Mouse (Mus musculus) myocyte (in vitro differentiated cells): ENCODE results near the gene Tmem207. TPM values are rescaled to one million over a fixed set of nuclear protein-coding genes. Genes with fewer than 3 reads are reported as not detected.

Source experiments
- H3K27me3 ChIP-seq: one replicate; pipeline ENCODE4 v1.6.1; 2011; ENCODE audit not compliant: control insufficient read depth, insufficient read depth, insufficient read length
- H3K36me3 ChIP-seq: one replicate; pipeline ENCODE4 v1.6.1; 2011; ENCODE audit not compliant: control insufficient read depth, insufficient read depth
- H3K4me2 ChIP-seq: one replicate; pipeline ENCODE4 v1.6.1; 2011; ENCODE audit warnings: low read depth, control low read depth
- H3K4me3 ChIP-seq: one replicate; pipeline ENCODE4 v1.5.1; 2011; ENCODE audit warnings: mild to moderate bottlenecking, control low read depth, moderate library complexity
- H3K79me2 ChIP-seq: one replicate; pipeline ENCODE4 v1.6.1; 2011; ENCODE audit not compliant: control insufficient read depth, insufficient read depth
- H3ac ChIP-seq: one replicate; pipeline ENCODE4 v1.6.1; 2011; ENCODE audit not compliant: control insufficient read depth, insufficient read length
- CEBPB ChIP-seq: IDR thresholded peaks from 2 replicates; pipeline ENCODE4 v1.6.1; 2011; ENCODE audit warnings: mild to moderate bottlenecking, moderate library complexity; ENCODE audit not compliant: poor library complexity, insufficient read depth, severe bottlenecking
- E2F4 ChIP-seq: IDR thresholded peaks from one replicate; pipeline ENCODE4 v1.6.1; 2011; ENCODE audit warnings: mild to moderate bottlenecking, control low read depth, moderate library complexity; ENCODE audit not compliant: insufficient read depth
- MAX ChIP-seq: IDR thresholded peaks from one replicate; pipeline ENCODE4 v1.6.1; 2011; ENCODE audit warnings: low read depth, mild to moderate bottlenecking, control low read depth
- MYOD1 ChIP-seq, 3 experiments: IDR thresholded peaks; one replicate each; pipeline ENCODE4 v1.6.1; 2011; ENCODE audit warnings: control low read depth in 2 of 3, low read depth in 2 of 3, mild to moderate bottlenecking in 2 of 3, moderate library complexity in 1 of 3; ENCODE audit not compliant: insufficient read length in 2 of 3, control insufficient read depth in 1 of 3
- MYOG ChIP-seq, 3 experiments: IDR thresholded peaks; one replicate each; pipeline ENCODE4 v1.6.1; 2011; ENCODE audit warnings: control low read depth in 2 of 3, low read depth in 2 of 3, mild to moderate bottlenecking in 2 of 3; ENCODE audit not compliant: insufficient read length in 2 of 3, control insufficient read depth in 1 of 3, insufficient read depth in 1 of 3
- POLR2A ChIP-seq: IDR thresholded peaks from one replicate; pipeline ENCODE4 v1.6.1; 2011; ENCODE audit warnings: low read depth, mild to moderate bottlenecking, control low read depth, moderate library complexity; ENCODE audit not compliant: insufficient read length
- POLR2AphosphoS2 ChIP-seq: IDR thresholded peaks from one replicate; pipeline ENCODE4 v1.6.1; 2011; ENCODE audit warnings: low read depth, control low read depth; ENCODE audit not compliant: insufficient read length
- REST ChIP-seq: IDR thresholded peaks from one replicate; pipeline ENCODE4 v1.6.1; 2011; ENCODE audit warnings: mild to moderate bottlenecking, control low read depth, moderate library complexity; ENCODE audit not compliant: insufficient read depth, insufficient read length
- SRF ChIP-seq: IDR thresholded peaks from one replicate; pipeline ENCODE4 v1.6.1; 2011; ENCODE audit warnings: low read depth; ENCODE audit not compliant: control insufficient read depth, insufficient read length
- TCF12 ChIP-seq: IDR thresholded peaks from one replicate; pipeline ENCODE4 v1.6.1; 2011; ENCODE audit warnings: mild to moderate bottlenecking, control low read depth; ENCODE audit not compliant: poor library complexity, insufficient read depth, severe bottlenecking
- TCF3 ChIP-seq: IDR thresholded peaks from one replicate; pipeline ENCODE4 v1.6.1; 2011; ENCODE audit warnings: low read depth, control low read depth; ENCODE audit not compliant: insufficient read length
- USF1 ChIP-seq: IDR thresholded peaks from one replicate; pipeline ENCODE4 v1.6.1; 2011; ENCODE audit warnings: low read depth, mild to moderate bottlenecking, control low read depth, moderate library complexity
- polyA plus RNA-seq: library from polyadenylated mRNA; unstranded; fragments of >200 nt; fragmentation: generic; extraction: Trizol; gene quantifications from one replicate; pipeline ENCODE4 v1.2.1, GENCODE M21; 2012; ENCODE audit warnings: missing spikeins

Gene Tmem207
- polyA plus RNA-seq, 1 experiment, result not detected

DNA sequence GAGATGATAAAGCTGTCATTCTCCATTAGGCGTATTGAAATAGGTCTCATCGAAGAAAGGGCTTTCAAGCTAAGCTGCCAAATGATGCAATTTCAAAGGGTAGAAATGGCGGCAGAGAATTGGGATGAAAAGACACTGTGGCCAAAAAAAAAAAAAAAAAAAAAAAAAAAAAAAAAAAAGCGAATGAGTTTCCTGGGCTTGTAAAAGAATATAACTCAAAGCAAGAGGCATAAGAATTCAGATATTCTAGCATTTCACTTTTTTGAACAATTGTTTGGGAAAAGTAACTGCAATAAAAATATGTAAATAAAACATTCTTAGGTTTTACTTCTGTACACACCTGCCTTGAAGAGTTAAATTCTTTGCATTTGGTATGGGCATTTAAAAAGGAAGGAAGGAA is 60.0 kb downstream of the Tmem207 start:
- H3K36me3 ChIP-seq, result no peaks in the 10 kb centered on the region
- no peaks in the 10 kb centered on the region for H3K79me2 ChIP-seq
- no peak for TF ChIP-seq POLR2AphosphoS2
- TF ChIP-seq TCF3, result no peak
- TF ChIP-seq CEBPB, result no peak
- TF ChIP-seq SRF, result no peak
- no peak for TF ChIP-seq E2F4
- no peak for TF ChIP-seq MYOD1 (IDR thresholded peaks at IDR 0.05; ENCODE audit: control insufficient read depth in 1 of 3, insufficient read length in 2 of 3, low read depth in 2 of 3)
- no peak for TF ChIP-seq MAX
- no peak for TF ChIP-seq TCF12
- TF ChIP-seq MYOG (IDR thresholded peaks at IDR 0.05; ENCODE audit: control insufficient read depth in 1 of 3, insufficient read depth in 1 of 3, insufficient read length in 2 of 3, low read depth in 2 of 3), result no peak
- no peak for TF ChIP-seq POLR2A
- no peak for TF ChIP-seq USF1
- TF ChIP-seq REST, result no peak
- no peak overlapping the region for H3ac ChIP-seq
- H3K4me3 ChIP-seq, result no peak overlapping the region
- no peak overlapping the region for H3K4me2 ChIP-seq
- H3K27me3 ChIP-seq, result no peaks in the 10 kb centered on the region

DNA sequence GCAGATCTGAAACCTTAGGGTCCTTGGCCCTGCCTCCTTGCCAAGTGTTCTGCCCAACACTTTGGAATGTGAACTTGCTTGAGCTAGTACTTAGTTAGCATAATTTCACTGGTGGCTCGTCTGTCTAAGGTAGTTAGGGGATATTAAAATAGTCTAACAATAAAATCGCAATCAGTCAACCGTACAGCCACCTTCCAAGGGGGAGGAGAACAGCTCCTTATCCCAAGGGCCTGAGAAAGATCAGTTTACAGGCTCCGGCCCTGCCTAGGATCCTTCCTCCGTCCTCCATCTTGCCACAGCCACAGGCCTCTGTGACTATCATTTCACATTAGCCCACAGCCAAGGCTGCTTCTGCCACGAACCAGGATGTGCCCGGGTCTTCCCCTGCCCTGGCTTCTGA is 63.7 kb downstream of the Tmem207 start, which contains the start of gene Cldn16:
Gene Cldn16, plus strand, starts transcription at position 301 of the 400 bp plus-strand sequence.
- Histone ChIP-seq H3K36me3 (no peaks in the 10 kb centered on the region), H3K4me2 (no peak within 1 kb of the TSS), H3K27me3 (no peaks in the 10 kb centered on the region), H3ac (no peak within 1 kb of the TSS), H3K4me3 (no peak within 1 kb of the TSS), H3K79me2 (no peaks in the 10 kb centered on the region)
- TF ChIP-seq REST, result no peak
- TF ChIP-seq E2F4, result no peak
- TF ChIP-seq SRF, result no peak
- no peak for TF ChIP-seq USF1
- TF ChIP-seq POLR2AphosphoS2, result no peak
- TF ChIP-seq TCF3, result no peak
- no peak for TF ChIP-seq MYOD1 (IDR thresholded peaks at IDR 0.05; ENCODE audit: control insufficient read depth in 1 of 3, insufficient read length in 2 of 3, low read depth in 2 of 3)
- no peak for TF ChIP-seq CEBPB
- no peak for TF ChIP-seq POLR2A
- TF ChIP-seq TCF12, result no peak
- TF ChIP-seq MYOG (IDR thresholded peaks at IDR 0.05; ENCODE audit: control insufficient read depth in 1 of 3, insufficient read depth in 1 of 3, insufficient read length in 2 of 3, low read depth in 2 of 3), result no peak

DNA sequence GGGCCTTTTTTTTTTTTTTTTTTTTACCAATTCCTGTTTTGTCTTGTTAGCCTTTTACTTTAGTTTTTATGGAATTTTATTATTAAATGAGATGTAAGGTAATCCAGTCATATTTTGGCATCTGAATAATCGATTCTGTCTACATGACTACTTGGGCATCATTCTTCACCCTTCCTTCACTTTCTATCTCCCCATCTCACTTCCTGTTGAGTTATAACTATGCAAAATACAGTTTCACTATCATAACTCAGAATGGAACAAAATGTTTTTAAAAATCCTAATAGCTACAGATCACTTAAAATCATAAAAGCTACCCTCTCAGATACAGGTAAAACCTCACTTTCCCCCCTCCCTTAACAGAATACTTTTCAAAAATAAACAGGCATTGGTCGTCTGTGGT is 70.4 kb downstream of the Tmem207 start:
- no peak for TF ChIP-seq MYOG (IDR thresholded peaks at IDR 0.05; ENCODE audit: control insufficient read depth in 1 of 3, insufficient read depth in 1 of 3, insufficient read length in 2 of 3, low read depth in 2 of 3)
- no peak for TF ChIP-seq TCF3
- TF ChIP-seq POLR2A, result no peak
- no peak for TF ChIP-seq SRF
- no peak for TF ChIP-seq MAX
- no peak for TF ChIP-seq CEBPB
- TF ChIP-seq E2F4, result no peak
- no peak for TF ChIP-seq POLR2AphosphoS2
- TF ChIP-seq MYOD1 (IDR thresholded peaks at IDR 0.05; ENCODE audit: control insufficient read depth in 1 of 3, insufficient read length in 2 of 3, low read depth in 2 of 3), result no peak
- no peak for TF ChIP-seq TCF12
- TF ChIP-seq REST, result no peak
- no peak for TF ChIP-seq USF1

DNA sequence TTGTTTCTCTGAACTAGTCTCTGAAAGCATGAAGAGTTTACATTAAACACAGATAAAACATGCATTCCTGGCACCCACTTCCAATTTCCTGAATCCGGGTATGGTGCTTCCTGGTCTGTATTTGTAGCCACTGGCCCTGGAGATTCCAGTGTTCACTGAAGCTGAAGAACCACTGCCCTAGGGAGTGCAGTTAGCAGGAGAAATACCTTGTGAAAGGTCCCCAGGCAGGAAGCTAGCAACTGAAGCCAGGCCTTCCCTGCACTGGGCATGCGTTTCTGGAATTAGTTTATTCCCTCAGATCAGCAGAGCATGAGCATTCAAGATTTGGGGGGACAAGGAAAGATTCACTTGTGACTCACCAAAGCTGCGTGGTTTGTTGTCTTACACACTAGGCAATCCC is 72.4 kb downstream of the Tmem207 start:
- Histone ChIP-seq H3K4me2 (no peak overlapping the region), H3K79me2 (no peaks in the 10 kb centered on the region), H3K36me3 (no peaks in the 10 kb centered on the region), H3K4me3 (no peak overlapping the region), H3K27me3 (no peaks in the 10 kb centered on the region), H3ac (no peak overlapping the region)
- TF ChIP-seq REST (no peak), MYOG (IDR thresholded peaks at IDR 0.05; ENCODE audit: control insufficient read depth in 1 of 3, insufficient read depth in 1 of 3, insufficient read length in 2 of 3, low read depth in 2 of 3) (no peak), POLR2A (no peak), POLR2AphosphoS2 (no peak), SRF (no peak), E2F4 (no peak), USF1 (no peak), TCF12 (no peak), MYOD1 (IDR thresholded peaks at IDR 0.05; ENCODE audit: control insufficient read depth in 1 of 3, insufficient read length in 2 of 3, low read depth in 2 of 3) (no peak), TCF3 (no peak), MAX (no peak), CEBPB (no peak)

More for the DNA sequence above, 70.4 kb downstream of the Tmem207 start:
- H3K36me3 ChIP-seq, result no peaks in the 10 kb centered on the region
- no peak overlapping the region for H3K4me2 ChIP-seq
- H3ac ChIP-seq, result no peak overlapping the region
- H3K27me3 ChIP-seq, result no peaks in the 10 kb centered on the region
- no peaks in the 10 kb centered on the region for H3K79me2 ChIP-seq
- no peak overlapping the region for H3K4me3 ChIP-seq

Other genes with a start within 250 kb of the Tmem207 start
- gene Cldn1, start 154.9 kb downstream of the Tmem207 start, polyA plus RNA-seq, result 0.02 TPM
- gene Cldn16, start 63.6 kb downstream of the Tmem207 start, polyA plus RNA-seq, result not detected
- 1.0 TPM for gene Il1rap, start 54.9 kb upstream of the Tmem207 start, polyA plus RNA-seq